Mouse (Mus musculus): ENCODE measurements around the gene Mvk. TPM values are rescaled to one million over a fixed set of nuclear protein-coding genes. Genes with fewer than 3 reads are reported as not detected.
A peak's percentile ranks its signal among the peaks of the same experiment; 100 is the strongest.

Gene Mvk
- polyA plus RNA-seq (2012; rRNA removed): 37.1 and 38.8 TPM in 2 replicates

DNA sequence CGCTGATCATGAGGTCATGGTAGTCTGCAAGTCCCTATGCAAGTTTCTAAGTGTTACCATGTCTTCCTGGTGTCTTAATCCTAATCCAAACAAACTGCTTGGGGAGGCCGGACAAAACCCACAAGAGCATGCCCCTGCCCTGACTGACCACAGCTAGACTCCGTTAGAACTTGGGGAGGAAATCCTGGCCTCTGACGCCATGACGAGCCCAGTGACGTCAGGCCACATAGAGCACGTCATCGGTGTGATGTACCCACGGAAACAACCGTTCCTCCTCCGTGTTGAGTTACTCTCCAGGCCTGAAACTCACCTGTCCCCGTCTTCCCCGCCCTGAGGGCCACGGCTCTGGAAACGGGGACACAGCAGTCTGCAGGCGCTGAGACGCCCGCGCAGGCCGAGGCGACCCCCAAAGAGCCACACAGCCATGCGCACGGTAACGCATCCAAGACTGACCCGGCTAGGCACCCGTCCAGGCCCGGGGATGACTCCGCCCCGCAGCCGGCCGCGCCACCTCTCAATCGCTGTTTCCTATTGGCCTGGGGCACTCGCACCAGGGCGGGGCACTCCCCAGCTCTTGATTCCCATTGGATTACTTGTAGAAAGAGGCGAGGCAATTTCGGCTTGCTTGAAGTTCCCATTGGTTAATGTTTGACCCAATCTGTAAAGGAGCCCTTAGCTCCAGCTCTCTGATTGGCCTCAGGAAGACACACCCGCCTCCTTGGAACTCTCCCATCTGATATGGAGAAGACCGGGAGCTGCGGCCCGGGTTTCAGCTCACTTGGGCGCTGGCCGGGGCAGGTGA, at the start of gene Mvk, which contains the start of gene Mmab:
Gene Mvk (plus strand): TSS at position 704 of the 802 bp plus-strand sequence.
Gene Mmab (minus strand): TSS at position 495 of the 802 bp plus-strand sequence.
- WGBS: 2% methylated on average over 43 of the region's 43 CpGs
- peak; percentile 99 for DNase-seq

DNA sequence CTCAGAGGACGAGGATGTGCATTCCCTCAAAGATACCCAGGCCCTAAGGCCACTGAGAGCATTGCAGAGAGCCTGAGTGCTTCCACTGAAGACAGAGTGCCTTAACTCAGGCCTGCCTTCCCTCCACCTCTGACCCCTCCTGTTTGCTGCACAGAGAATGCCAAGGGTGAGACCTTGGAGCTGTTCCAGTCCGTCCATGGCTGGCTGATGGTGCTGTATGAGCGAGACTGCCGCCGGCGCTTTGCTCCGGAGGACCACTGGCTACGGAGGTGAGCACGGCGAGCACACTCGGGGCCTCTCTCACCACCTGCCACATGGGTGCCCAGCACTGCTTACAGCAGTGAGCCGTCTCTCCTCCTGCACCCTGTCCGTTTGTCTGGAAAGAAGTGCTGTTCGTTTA, 37.5 kb upstream of the Mvk start:
- no peak for DNase-seq
- Histone ChIP-seq H3K27me3 (ENCODE audit: control insufficient read depth, insufficient read depth, low read length) (no peaks in the 10 kb centered on the region), H3K27ac (ENCODE audit: insufficient read depth, low read length) (no peak overlapping the region), H3K4me1 (ENCODE audit: control insufficient read depth, insufficient read depth, low read length) (peaks cover 6% of the 10 kb centered on the region), H3K4me3 (replicated peaks; ENCODE audit: insufficient read depth, low read depth, low read length) (no peak overlapping the region)
- TF ChIP-seq POLR2A (IDR thresholded peaks at IDR 0.05; ENCODE audit: borderline replicate concordance, insufficient read depth, low read length): no peak
- no peak for TF ChIP-seq CTCF (IDR thresholded peaks at IDR 0.05; ENCODE audit: borderline replicate concordance, insufficient read depth, low read depth, low read length)
- 63% methylated on average over 14 of the region's 14 CpGs for WGBS

More for the DNA sequence above, at the start of gene Mvk, which contains the start of gene Mmab:
- no peaks in the 10 kb centered on the region; the same call in 1 of the 2 replicates for H3K4me1 ChIP-seq (ENCODE audit: control insufficient read depth, insufficient read depth, low read length)
- H3K4me3 ChIP-seq (replicated peaks; ENCODE audit: insufficient read depth, low read depth, low read length): peak within 1 kb of the TSS; percentile 91
- no peaks in the 10 kb centered on the region for H3K27me3 ChIP-seq (ENCODE audit: control insufficient read depth, insufficient read depth, low read length)
- H3K27ac ChIP-seq (ENCODE audit: insufficient read depth, low read length): peak within 1 kb of the TSS; percentile 49
- peak; percentile 56; the same call in 1 of the 2 replicates for TF ChIP-seq POLR2A (IDR thresholded peaks at IDR 0.05; ENCODE audit: borderline replicate concordance, insufficient read depth, low read length)
- TF ChIP-seq CTCF (IDR thresholded peaks at IDR 0.05; ENCODE audit: borderline replicate concordance, insufficient read depth, low read depth, low read length): no peak

DNA sequence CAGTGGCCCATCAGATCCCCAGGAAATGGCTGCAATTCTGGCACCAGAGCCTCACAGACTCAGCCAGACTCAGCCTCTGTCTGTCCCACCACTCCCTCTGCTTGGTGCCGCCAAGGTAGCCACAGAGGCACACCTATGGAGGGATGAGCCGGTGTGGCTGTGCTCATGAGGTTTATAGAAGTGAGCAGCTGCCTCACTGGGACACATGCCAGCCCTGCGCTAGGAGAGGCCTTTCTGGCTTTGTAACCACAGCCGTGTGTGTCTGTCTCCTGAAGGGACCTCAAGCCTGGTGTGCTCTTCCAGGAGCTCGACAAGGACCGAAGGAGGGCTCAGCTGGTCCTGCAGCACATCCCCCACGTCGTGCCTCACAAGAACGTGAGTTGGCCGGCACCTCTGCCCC, 36.8 kb upstream of the Mvk start:
- no peak overlapping the region for H3K27ac ChIP-seq (ENCODE audit: insufficient read depth, low read length)
- no peak for TF ChIP-seq POLR2A (IDR thresholded peaks at IDR 0.05; ENCODE audit: borderline replicate concordance, insufficient read depth, low read length)
- TF ChIP-seq CTCF (IDR thresholded peaks at IDR 0.05; ENCODE audit: borderline replicate concordance, insufficient read depth, low read depth, low read length): no peak
- WGBS: 12% methylated on average over 10 of the region's 10 CpGs
- no peaks in the 10 kb centered on the region for H3K27me3 ChIP-seq (ENCODE audit: control insufficient read depth, insufficient read depth, low read length)
- H3K4me3 ChIP-seq (replicated peaks; ENCODE audit: insufficient read depth, low read depth, low read length): no peak overlapping the region
- H3K4me1 ChIP-seq (ENCODE audit: control insufficient read depth, insufficient read depth, low read length): peaks cover 6% of the 10 kb centered on the region
- DNase-seq: peak; percentile 46 to 53

GRCm38 (mm10) chr5:114407810-114408209, 36.3 kb upstream of the Mvk start:
- no peak for TF ChIP-seq CTCF (IDR thresholded peaks at IDR 0.05; ENCODE audit: borderline replicate concordance, insufficient read depth, low read depth, low read length)
- TF ChIP-seq POLR2A (IDR thresholded peaks at IDR 0.05; ENCODE audit: borderline replicate concordance, insufficient read depth, low read length): no peak
- H3K27ac ChIP-seq (ENCODE audit: insufficient read depth, low read length): no peak overlapping the region
- no peak overlapping the region for H3K4me3 ChIP-seq (replicated peaks; ENCODE audit: insufficient read depth, low read depth, low read length)
- WGBS: 76% methylated on average over 9 of the region's 9 CpGs
- H3K4me1 ChIP-seq (ENCODE audit: control insufficient read depth, insufficient read depth, low read length): peaks cover 6% of the 10 kb centered on the region
- H3K27me3 ChIP-seq (ENCODE audit: control insufficient read depth, insufficient read depth, low read length): no peaks in the 10 kb centered on the region
- DNase-seq: no peak

DNA sequence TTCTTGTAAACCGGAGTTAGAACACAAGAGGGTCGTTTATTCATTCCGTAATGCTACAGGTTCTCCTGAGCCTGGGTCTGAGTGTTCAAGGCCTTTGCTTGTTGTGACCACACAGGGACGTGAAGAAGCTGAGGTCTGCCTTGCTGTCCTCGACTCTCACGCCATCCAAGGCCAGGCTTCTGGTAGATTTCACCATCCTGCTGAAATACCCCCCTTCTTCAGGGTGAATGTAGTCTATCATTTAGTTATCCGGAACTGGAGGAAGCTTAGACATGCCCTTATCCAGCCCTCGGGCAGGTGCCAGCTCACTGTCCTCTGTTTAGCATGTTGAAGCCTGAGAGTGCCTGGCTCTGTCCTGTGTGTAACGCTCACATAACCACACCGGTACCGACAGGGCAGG, 35.2 kb upstream of the Mvk start:
- H3K27ac ChIP-seq (ENCODE audit: insufficient read depth, low read length): no peak overlapping the region
- 96% methylated on average over 11 of the region's 11 CpGs for WGBS

GRCm38 (mm10) chr5:114410429-114410828, 33.6 kb upstream of the Mvk start:
- H3K4me3 ChIP-seq (replicated peaks; ENCODE audit: insufficient read depth, low read depth, low read length): no peak overlapping the region
- 30% methylated on average over 13 of the region's 13 CpGs for WGBS
- no peak for DNase-seq
- H3K27ac ChIP-seq (ENCODE audit: insufficient read depth, low read length): no peak overlapping the region
- H3K27me3 ChIP-seq (ENCODE audit: control insufficient read depth, insufficient read depth, low read length): no peaks in the 10 kb centered on the region
- peaks cover 6% of the 10 kb centered on the region for H3K4me1 ChIP-seq (ENCODE audit: control insufficient read depth, insufficient read depth, low read length)
- no peak for TF ChIP-seq POLR2A (IDR thresholded peaks at IDR 0.05; ENCODE audit: borderline replicate concordance, insufficient read depth, low read length)
- TF ChIP-seq CTCF (IDR thresholded peaks at IDR 0.05; ENCODE audit: borderline replicate concordance, insufficient read depth, low read depth, low read length): no peak

More for the DNA sequence above, 35.2 kb upstream of the Mvk start:
- H3K27me3 ChIP-seq (ENCODE audit: control insufficient read depth, insufficient read depth, low read length): no peaks in the 10 kb centered on the region
- H3K4me1 ChIP-seq (ENCODE audit: control insufficient read depth, insufficient read depth, low read length): peaks cover 6% of the 10 kb centered on the region
- DNase-seq: no peak
- TF ChIP-seq POLR2A (IDR thresholded peaks at IDR 0.05; ENCODE audit: borderline replicate concordance, insufficient read depth, low read length): no peak
- TF ChIP-seq CTCF (IDR thresholded peaks at IDR 0.05; ENCODE audit: borderline replicate concordance, insufficient read depth, low read depth, low read length): no peak
- H3K4me3 ChIP-seq (replicated peaks; ENCODE audit: insufficient read depth, low read depth, low read length): no peak overlapping the region

GRCm38 (mm10) chr5:114412361-114412998, 31.6 kb upstream of the Mvk start:
- Histone ChIP-seq H3K27me3 (ENCODE audit: control insufficient read depth, insufficient read depth, low read length) (no peaks in the 10 kb centered on the region), H3K4me3 (replicated peaks; ENCODE audit: insufficient read depth, low read depth, low read length) (no peak overlapping the region), H3K4me1 (ENCODE audit: control insufficient read depth, insufficient read depth, low read length) (peaks cover 2% of the 10 kb centered on the region), H3K27ac (ENCODE audit: insufficient read depth, low read length) (no peak overlapping the region)
- 91% methylated on average over 23 of the region's 23 CpGs for WGBS
- no peak for TF ChIP-seq CTCF (IDR thresholded peaks at IDR 0.05; ENCODE audit: borderline replicate concordance, insufficient read depth, low read depth, low read length)
- TF ChIP-seq POLR2A (IDR thresholded peaks at IDR 0.05; ENCODE audit: borderline replicate concordance, insufficient read depth, low read length): no peak
- no peak for DNase-seq
